Mouse (Mus musculus) kidney, adult 9 months (tissue): ENCODE measurements around the gene Ptpru.

Source experiments
- DNase-seq: peaks from one replicate; pipeline ENCODE4 v3.0.0; 2022

Ptpru gene

GRCm38 (mm10) chr4:131781023-131781422 lies 57.1 kb downstream of the Ptpru start:
- peak; percentile 42 for DNase-seq

DNA sequence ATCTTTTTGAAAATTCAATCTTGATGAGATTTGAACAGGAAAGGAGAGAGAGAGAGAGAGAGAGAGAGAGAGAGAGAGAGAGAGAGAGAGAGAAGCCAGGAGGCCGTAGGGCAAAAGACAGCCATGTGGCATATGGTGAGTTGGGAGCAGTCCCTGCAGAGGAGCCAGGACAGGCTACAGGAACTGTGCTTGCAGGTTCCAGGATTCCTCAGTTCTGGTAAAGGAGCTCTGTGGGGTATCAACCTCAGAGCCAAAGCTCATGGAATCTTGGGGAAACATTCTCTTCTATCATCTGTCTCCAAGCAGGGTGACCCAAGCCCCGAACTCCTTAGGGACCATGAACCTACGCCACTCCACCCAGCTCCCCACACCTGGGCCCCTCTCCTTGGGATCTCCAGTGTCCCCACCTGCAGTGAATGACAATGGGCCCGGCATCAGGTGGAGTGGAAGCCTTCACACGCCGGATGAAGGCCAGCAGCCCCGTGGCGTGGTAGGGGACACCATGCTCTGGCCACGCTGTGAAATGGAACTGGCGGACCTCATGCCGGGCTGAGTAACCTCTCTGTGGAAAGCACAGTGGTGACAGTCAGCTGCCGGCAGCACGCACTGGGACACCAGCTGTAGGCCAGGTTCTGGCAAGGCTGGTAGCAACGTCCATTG lies 59.3 kb downstream of the Ptpru start:
- DNase-seq = no peak

- peak; percentile 52 for DNase-seq
Observed at GRCm38 (mm10) chr4:131771384-131771783, 66.7 kb downstream of the Ptpru start.

DNA sequence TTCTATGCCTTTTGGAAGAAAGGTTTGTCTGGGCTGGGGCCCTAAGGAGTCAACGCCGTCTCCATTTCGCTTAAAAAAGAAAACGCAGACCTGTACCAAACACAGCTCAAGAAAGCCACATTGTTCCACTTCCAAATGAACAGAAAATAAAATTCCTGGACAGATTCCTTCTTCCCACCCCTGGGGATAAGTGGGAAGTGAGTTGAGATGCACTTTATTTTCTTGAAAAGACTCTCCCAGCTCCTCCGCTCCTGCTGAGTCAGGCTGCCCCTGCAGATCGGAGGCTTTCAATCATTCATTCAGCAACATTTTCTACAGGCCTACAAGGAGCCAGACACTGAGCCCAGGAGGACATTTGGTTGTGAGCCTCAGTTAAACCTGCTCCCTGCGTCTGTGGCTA lies 74.2 kb downstream of the Ptpru start:
- DNase-seq = no peak

DNA sequence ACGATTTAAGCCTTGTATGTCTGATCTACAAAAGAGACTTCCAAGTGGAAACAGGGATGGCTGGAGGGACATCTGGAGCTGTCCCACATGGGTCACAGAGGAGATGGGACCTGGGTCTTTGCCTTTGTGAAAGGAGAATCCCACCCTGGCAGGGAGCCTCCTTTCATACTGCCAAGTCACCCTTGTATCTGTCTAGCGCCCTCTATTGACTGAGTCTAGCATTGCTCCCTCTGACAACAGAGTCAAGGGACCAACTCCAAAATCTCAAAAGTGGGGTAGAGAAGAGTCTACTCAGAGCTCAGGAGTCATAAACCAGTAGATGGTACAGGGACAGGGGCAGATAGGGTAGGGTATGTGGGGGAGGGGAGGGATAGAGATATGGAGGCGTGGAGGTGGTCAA lies 74.6 kb downstream of the Ptpru start:
- DNase-seq = peak; percentile 27

DNA sequence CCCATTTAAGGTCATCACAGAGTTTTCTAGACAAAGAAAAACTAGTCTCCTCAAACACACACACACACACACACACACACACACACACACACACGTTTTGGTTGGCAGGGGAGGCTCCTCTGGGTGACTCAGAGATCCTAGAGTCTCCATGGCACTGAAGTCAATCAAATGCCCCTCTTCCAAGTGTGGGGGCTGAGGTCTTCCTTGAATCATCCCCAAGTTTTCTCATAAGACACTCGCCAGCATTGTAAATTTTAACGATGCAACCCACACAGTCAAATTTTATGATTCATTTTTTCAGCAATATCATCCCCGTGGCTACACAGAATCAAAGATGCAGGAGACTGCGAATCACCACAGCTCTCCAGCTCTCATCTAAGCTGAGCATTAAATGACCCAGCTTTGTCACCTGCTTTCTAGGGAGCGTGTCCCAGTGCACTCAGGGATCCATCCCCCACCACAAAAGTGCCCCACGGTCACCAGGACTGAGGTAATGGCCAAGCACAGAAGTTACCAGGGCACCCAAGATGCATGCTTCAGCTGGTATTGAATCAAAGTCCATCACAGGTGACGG lies 75.8 kb downstream of the Ptpru start:
- no peak for DNase-seq

GRCm38 (mm10) chr4:131752204-131752837 lies 85.8 kb downstream of the Ptpru start:
- no peak for DNase-seq

DNA sequence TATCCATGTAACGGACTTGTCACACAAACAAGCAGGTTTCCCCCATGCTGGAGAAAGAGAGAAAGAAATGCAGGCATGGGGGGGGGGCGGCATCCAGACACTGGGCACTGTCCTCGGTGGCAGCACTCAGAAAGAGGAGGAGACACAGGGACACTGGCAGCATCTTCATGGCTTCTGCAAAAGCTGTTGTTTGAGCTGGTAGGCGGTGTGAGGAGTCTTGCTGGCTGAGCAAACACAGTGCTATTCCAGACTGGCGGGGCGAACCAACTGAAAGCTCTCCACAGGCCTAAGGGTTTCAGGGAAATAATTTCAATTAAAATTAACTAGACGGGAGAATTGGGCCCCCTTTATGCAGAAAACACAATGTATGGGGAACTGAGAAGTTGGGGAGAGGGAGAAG lies 86.5 kb downstream of the Ptpru start:
- DNase-seq = no peak

DNA sequence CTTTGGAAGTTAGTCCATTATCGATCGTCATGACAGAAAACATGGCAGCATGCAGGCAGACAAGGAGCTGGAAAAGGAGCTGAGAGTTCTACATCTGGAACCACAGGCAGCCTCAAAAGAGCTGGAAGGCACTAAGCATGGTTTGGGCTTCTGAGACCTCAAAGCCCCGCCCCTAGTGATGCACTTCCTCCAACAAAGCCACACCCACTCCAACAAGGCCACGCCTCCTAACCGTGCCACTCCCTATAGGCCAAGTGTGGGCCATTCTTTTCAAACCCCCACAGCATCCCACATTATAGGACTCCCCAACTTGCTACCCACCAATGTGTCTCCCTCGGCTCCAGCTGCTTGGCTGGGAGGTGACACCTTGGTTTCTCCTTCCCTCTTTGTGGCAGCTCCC lies 88.3 kb downstream of the Ptpru start:
- no peak for DNase-seq

DNA sequence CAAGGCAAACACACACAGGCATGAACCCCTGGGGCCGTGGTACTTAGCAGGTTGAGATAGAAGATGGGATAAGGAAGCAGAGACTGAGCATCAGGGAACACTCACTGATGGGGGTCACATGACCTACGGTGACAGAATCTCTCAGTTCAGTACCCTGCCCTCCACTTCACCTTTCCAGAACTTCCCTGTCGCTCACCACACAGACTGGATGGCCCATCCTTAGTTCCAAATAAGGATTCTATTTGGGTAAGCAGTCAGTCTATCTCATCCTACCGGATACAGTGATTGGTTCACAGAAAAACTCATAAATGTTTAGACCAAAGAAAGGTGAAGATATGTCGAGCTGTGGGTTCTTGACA lies 93.4 kb downstream of the Ptpru start:
- DNase-seq = no peak

GRCm38 (mm10) chr4:131743831-131744684 lies 94.0 kb downstream of the Ptpru start:
- peak; percentile 61 for DNase-seq

DNA sequence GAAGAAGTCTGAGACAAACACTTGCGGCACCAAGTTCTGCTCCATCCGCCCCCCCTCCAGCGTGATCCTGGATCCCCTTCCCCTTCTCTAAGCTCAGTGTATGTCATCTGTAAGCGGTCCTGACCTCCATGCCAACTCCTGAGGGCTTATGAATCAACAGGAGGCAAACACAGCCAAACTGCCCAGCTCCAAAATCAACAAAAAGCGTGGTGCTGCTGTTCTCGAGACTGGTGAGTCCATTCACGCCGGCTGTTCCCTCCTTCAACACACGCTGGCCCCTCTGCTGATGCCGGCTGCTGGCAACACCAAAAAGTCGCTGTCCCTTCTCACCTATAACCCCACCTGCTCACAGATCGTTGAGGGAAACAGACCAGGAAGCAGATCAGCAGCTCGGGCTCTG lies 95.1 kb downstream of the Ptpru start:
- no peak for DNase-seq

- peak; percentile 55 for DNase-seq
Observed at GRCm38 (mm10) chr4:131740621-131741020, 97.5 kb downstream of the Ptpru start.

GRCm38 (mm10) chr4:131728628-131729027 lies 109.5 kb downstream of the Ptpru start:
- DNase-seq = no peak

DNA sequence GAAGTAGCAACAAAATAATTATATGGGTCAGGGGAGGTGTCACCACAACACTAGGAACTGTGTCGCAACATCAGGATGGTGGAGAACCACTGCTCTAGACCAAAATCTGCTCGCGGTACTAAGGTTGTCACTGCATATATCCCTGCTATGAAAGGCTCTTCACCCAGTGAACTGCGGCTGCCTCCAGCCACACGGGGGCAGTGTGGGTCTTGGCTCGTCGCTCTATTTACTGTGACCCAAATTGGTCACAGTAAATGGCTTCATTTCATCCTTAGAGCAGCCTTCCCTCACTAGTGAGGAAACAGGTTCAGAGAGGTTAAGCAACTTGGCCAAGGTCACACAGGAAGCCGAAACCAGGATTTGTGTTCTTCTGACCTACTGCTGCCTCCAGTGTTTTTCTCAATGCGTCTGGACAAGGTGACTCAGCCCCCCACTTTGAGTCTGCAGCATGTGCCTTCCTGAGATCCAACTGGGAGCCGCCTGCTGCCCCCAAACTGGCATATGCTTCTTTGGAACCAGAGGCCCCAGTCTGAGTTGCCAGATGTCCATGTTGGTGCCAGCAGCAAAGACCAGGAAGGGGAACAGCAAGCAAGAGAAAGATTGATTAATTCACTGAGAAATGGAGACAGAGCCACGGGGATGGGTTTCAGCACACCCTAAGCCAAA lies 114.5 kb downstream of the Ptpru start:
- DNase-seq = peak; percentile 78

GRCm38 (mm10) chr4:131722121-131722841 lies 115.8 kb downstream of the Ptpru start:
- DNase-seq = peak; percentile 92

GRCm38 (mm10) chr4:131719151-131719550 lies 118.9 kb downstream of the Ptpru start:
- no peak for DNase-seq
